Mouse (Mus musculus): ENCODE data around the gene Fastkd3. TPM values are rescaled to one million over a fixed set of nuclear protein-coding genes. Genes with fewer than 3 reads are reported as not detected.

Gene Fastkd3
- total and polyA plus RNA-seq, 3 experiments, result 18.8 to 21.5 TPM; not detected in 1

- H3K36me3 ChIP-seq (ENCODE audit: control insufficient read depth in 1 of 2, insufficient read depth in 2 of 2, low read length in 2 of 2), result peaks cover 0 to 7% of the 10 kb centered on the region in 2 experiments; a peak in 2 of 4 replicates
- no peaks in the 10 kb centered on the region for H3K27me3 ChIP-seq (ENCODE audit: control insufficient read depth in 1 of 2, insufficient read depth in 2 of 2, low read length in 2 of 2)
- peak; percentile 69 for DNase-seq (ENCODE audit: low read depth, low spot score)
- no peak overlapping the region for H3K4me3 ChIP-seq (ENCODE audit: control insufficient read depth in 1 of 2, insufficient read depth in 1 of 2, low read depth in 2 of 2, low read length in 2 of 2)
- no peaks in the 10 kb centered on the region for H3K9me3 ChIP-seq (replicated peaks; ENCODE audit: insufficient read depth, low read length)
- TF ChIP-seq RAD21 (IDR thresholded peaks at IDR 0.05; ENCODE audit: low read depth, low read length) (peak; percentile 62), NELFE (IDR thresholded peaks at IDR 0.05; ENCODE audit: low read depth, low read length) (no peak), CTCF (IDR thresholded peaks at IDR 0.05 in 2 of 3, conservative IDR thresholded peaks at IDR 0.05 in 1 of 3; ENCODE audit: control insufficient read depth in 1 of 3, insufficient read depth in 1 of 3, low read depth in 2 of 3, low read length in 3 of 3, poor library complexity in 1 of 3, severe bottlenecking in 1 of 3) (peak; percentile 55 to 79 (median 67)), SMC3 (IDR thresholded peaks at IDR 0.05; ENCODE audit: low read depth, low read length) (peak; percentile 48)
- H3K79me2 ChIP-seq (ENCODE audit: control insufficient read depth, insufficient read depth, low read length, poor library complexity), result no peaks in the 10 kb centered on the region
- no peak overlapping the region for H3K27ac ChIP-seq (ENCODE audit: control insufficient read depth, low read depth, low read length)
- H3K4me1 ChIP-seq (ENCODE audit: control insufficient read depth in 1 of 2, insufficient read depth in 2 of 2, low read length in 2 of 2), result no peaks in the 10 kb centered on the region
- H3K9ac ChIP-seq (ENCODE audit: control insufficient read depth, low read depth, low read length, poor library complexity, severe bottlenecking), result no peak overlapping the region
Measured at GRCm38 (mm10) chr13:68569589-68570336, 12.3 kb upstream of the Fastkd3 start.

DNA sequence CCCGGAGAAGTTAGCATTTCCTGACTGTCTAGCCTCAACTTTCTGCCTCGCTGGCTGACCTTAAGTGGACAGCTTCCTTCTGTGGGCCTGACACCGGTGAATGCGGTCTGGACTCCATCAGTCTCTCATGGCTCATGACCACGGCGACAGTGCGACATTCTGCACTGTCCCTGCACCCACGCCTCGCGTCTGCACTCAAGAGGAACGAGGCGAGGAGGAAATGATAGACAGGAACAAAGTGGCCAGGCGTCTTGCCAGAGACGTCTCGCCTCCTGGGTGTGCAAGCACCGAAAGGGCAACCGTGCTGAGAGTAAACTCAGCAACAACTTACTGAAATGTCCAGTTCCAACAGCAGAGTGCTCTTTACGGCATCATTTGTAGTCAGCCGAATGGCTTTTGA is 9.8 kb upstream of the Fastkd3 start:
- H3K4me1 ChIP-seq (ENCODE audit: control insufficient read depth in 1 of 2, insufficient read depth in 2 of 2, low read length in 2 of 2), result no peaks in the 10 kb centered on the region
- no peak overlapping the region for H3K27ac ChIP-seq (ENCODE audit: control insufficient read depth, low read depth, low read length)
- no peak for TF ChIP-seq MYB (IDR thresholded peaks at IDR 0.05; ENCODE audit: low read depth, low read length)
- no peak for TF ChIP-seq ZMIZ1 (IDR thresholded peaks at IDR 0.05; ENCODE audit: low read depth, low read length)
- TF ChIP-seq SMC3 (IDR thresholded peaks at IDR 0.05; ENCODE audit: low read depth, low read length), result no peak
- no peak for TF ChIP-seq E2F4 (IDR thresholded peaks at IDR 0.05; ENCODE audit: borderline replicate concordance, low read depth, low read length)
- TF ChIP-seq USF1 (IDR thresholded peaks at IDR 0.05; ENCODE audit: low read depth, low read length), result no peak
- TF ChIP-seq MXI1 (IDR thresholded peaks at IDR 0.05; ENCODE audit: low read depth, low read length), result no peak
- no peak for TF ChIP-seq POLR2AphosphoS2 (IDR thresholded peaks at IDR 0.05; ENCODE audit: low read length)
- no peak for TF ChIP-seq ETS1 (IDR thresholded peaks at IDR 0.05; ENCODE audit: low read depth, low read length)
- no peak for TF ChIP-seq MAFK (IDR thresholded peaks at IDR 0.05; ENCODE audit: borderline replicate concordance, low read depth, low read length)
- H3K79me2 ChIP-seq (ENCODE audit: control insufficient read depth, insufficient read depth, low read length, poor library complexity), result no peaks in the 10 kb centered on the region
- H3K4me3 ChIP-seq (ENCODE audit: control insufficient read depth in 1 of 2, insufficient read depth in 1 of 2, low read depth in 2 of 2, low read length in 2 of 2), result no peak overlapping the region
- no peak for DNase-seq (ENCODE audit: low read depth, low spot score)
- peaks cover 0 to 7% of the 10 kb centered on the region in 2 experiments; a peak in 2 of 4 replicates for H3K36me3 ChIP-seq (ENCODE audit: control insufficient read depth in 1 of 2, insufficient read depth in 2 of 2, low read length in 2 of 2)
- H3K27me3 ChIP-seq (ENCODE audit: control insufficient read depth in 1 of 2, insufficient read depth in 2 of 2, low read length in 2 of 2), result no peaks in the 10 kb centered on the region
- no peaks in the 10 kb centered on the region for H3K9me3 ChIP-seq (replicated peaks; ENCODE audit: insufficient read depth, low read length)
- no peak overlapping the region for H3K9ac ChIP-seq (ENCODE audit: control insufficient read depth, low read depth, low read length, poor library complexity, severe bottlenecking)

All from MEL (cell line).